ENCODE assay signal across 8 mouse cellular contexts in the genomic region with DNA sequence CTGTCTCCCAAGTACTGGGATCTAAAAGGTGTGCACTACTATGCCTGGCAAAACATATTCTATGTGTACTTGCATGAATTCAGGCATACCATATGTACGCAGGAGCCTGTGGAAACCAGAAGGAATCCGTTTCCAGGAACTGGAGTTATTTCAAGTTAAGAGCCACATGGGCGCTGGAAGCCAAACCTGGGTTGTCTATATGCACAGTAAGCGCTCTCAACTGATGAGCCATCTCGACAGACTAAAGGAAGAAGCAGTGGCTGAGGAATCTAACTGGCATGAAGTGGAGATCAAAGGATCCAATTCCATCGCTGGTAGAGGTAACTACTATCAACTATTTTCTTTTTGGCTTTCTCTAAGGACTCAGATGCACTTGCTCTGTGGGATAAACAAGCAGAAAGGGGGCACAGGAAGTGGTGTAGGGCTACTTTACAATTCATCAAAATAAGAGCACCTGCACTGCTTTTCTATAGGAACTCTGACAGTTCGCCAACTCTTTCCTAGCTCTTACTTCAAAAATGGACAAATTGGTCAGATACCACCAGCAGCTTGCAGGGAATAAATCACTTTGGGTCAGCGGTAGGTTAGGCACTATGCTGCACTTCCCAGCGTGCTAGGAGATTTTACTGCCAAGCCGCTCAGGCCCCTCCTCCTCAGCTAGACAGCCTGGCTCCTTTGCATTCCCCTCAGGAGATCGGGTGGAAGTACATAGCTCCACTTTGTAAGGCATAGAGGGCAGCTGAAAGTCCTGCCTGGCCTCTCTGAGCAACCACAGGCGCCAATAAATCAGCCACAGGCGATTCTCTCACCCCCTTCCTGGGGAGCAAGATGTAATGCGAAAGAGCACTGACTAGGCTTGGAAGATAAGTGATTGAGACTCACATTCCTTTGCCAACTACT. TPM values are rescaled to one million over a fixed set of nuclear protein-coding genes. Genes with fewer than 3 reads are reported as not detected.
DNase-seq lines count a peak whose midpoint lies in the region; ATAC-seq lines count a peak whose summit lies in the region.

No protein-coding gene starts in this region.

- peak; percentile 42 for DNase-seq in cerebellum, adult 11-12 months
- peak; percentile 50 for DNase-seq in ES-CJ7 (ENCODE audit: low read depth, low spot score)
- peak; percentile 40 to 61 for DNase-seq in cerebellum, postnatal 25 days
- DNase-seq in kidney, postnatal 36 days, result peak; percentile 55 to 59
- peak; percentile 51 for DNase-seq in neural tube, embryonic 10.5 days (ENCODE audit: extremely low spot score, low spot score)

- peak overlapping the region; percentile 2 to 96; a peak in 2 of 4 replicates for H3K4me3 ChIP-seq in heart, embryonic 14.5 days (ENCODE audit: control insufficient read depth in 1 of 2, insufficient read depth in 1 of 2, low read depth in 1 of 2, low read length in 2 of 2)

- H3K27me3 ChIP-seq in heart, embryonic 14.5 days (ENCODE audit: control insufficient read depth, insufficient read depth, low read length), result no peaks in the 10 kb centered on the region

- ATAC-seq in cerebellum, adult (ENCODE audit: insufficient number of reproducible peaks, low FRiP score, low TSS enrichment), result no peak
- ATAC-seq in heart, embryonic 14.5 days (ENCODE audit: insufficient number of reproducible peaks, insufficient read depth, low FRiP score, low read depth), result no peak
- no peak for ATAC-seq in megakaryocyte progenitor cell, adult 5-6 weeks (replicated peaks; ENCODE audit: poor library complexity)

- H3K36me3 ChIP-seq in heart, embryonic 14.5 days (ENCODE audit: control insufficient read depth, insufficient read depth, low read length), result no peaks in the 10 kb centered on the region

- peak overlapping the region; percentile 99 for H3K9ac ChIP-seq in heart, embryonic 14.5 days (ENCODE audit: low read length)

- peak overlapping the region; percentile 23 to 100 for H3K27ac ChIP-seq in heart, embryonic 14.5 days (replicated peaks in 1 of 2; ENCODE audit: control insufficient read depth in 1 of 2, insufficient read depth in 1 of 2, low read depth in 2 of 2, low read length in 2 of 2)

- H3K9me3 ChIP-seq in heart, embryonic 14.5 days (ENCODE audit: control insufficient read depth, low read length), result no peaks in the 10 kb centered on the region

- peak overlapping the region; percentile 96 for H3K4me2 ChIP-seq in heart, embryonic 14.5 days (ENCODE audit: low read length)

- H3K4me1 ChIP-seq in heart, embryonic 14.5 days (ENCODE audit: control insufficient read depth in 2 of 2, insufficient read depth in 2 of 2, low read length in 2 of 2), result peaks cover 9 to 32% of the 10 kb centered on the region in 2 experiments

- 19% methylated on average over 14 of the region's 14 CpGs for WGBS in heart, embryonic 14.5 days

RNA-seq across cellular contexts. Expression of gene Zbtb25, which starts 2.1 kb away (rescaled TPM):
- polyA plus RNA-seq in heart, embryonic 14.5 days (2014; fragmentation: Nextera tagmentation; extraction: Ambion mirVana), result 12.1 and 14.4 TPM in 2 replicates
- 31.1 and 39.7 TPM in 2 replicates for total RNA-seq in megakaryocyte progenitor cell, adult 5-6 weeks (2015)
- total RNA-seq in megakaryocyte progenitor cell, adult 5-6 weeks (2017), result 15.2 and 17.0 TPM in 2 replicates

RNA-seq across cellular contexts. Expression of gene Zbtb1, which starts 2.7 kb away (rescaled TPM):
- 8.0 and 8.8 TPM in 2 replicates for polyA plus RNA-seq in heart, embryonic 14.5 days (2014; fragmentation: Nextera tagmentation; extraction: Ambion mirVana)
- total RNA-seq in megakaryocyte progenitor cell, adult 5-6 weeks (2015), result 14.8 and 17.7 TPM in 2 replicates
- 12.7 and 18.0 TPM in 2 replicates for total RNA-seq in megakaryocyte progenitor cell, adult 5-6 weeks (2017)

RNA-seq across cellular contexts. Expression of gene Hspa2, which starts 36.6 kb away (rescaled TPM):
- 14.8 and 15.6 TPM in 2 replicates for polyA plus RNA-seq in heart, embryonic 14.5 days (2014; fragmentation: Nextera tagmentation; extraction: Ambion mirVana)
- 6.9 and 8.3 TPM in 2 replicates for total RNA-seq in megakaryocyte progenitor cell, adult 5-6 weeks (2015)
- 18.2 and 19.9 TPM in 2 replicates for total RNA-seq in megakaryocyte progenitor cell, adult 5-6 weeks (2017)

RNA-seq across cellular contexts. Expression of gene Akap5, which starts 42.7 kb away (rescaled TPM):
- 4.2 and 5.3 TPM in 2 replicates for polyA plus RNA-seq in heart, embryonic 14.5 days (2014; fragmentation: Nextera tagmentation; extraction: Ambion mirVana)
- total RNA-seq in megakaryocyte progenitor cell, adult 5-6 weeks (2015), result 0.24 and 0.35 TPM in 2 replicates
- 0.25 and 0.74 TPM in 2 replicates for total RNA-seq in megakaryocyte progenitor cell, adult 5-6 weeks (2017)

RNA-seq across cellular contexts. Expression of gene Ppp1r36, which starts 50.0 kb away (rescaled TPM):
- polyA plus RNA-seq in heart, embryonic 14.5 days (2014; fragmentation: Nextera tagmentation; extraction: Ambion mirVana), result 2.4 and 3.9 TPM in 2 replicates
- total RNA-seq in megakaryocyte progenitor cell, adult 5-6 weeks (2015), result 0.39 and 0.72 TPM in 2 replicates
- total RNA-seq in megakaryocyte progenitor cell, adult 5-6 weeks (2017), result 0.24 TPM in 1 of 2 replicates, not detected in the other
